Mouse (Mus musculus) liver, postnatal 0 days (tissue): ENCODE data around the gene Cdcp2.

Source experiments
- CTCF ChIP-seq: sonication (generic); IDR thresholded peaks from 2 replicates; pipeline ENCODE4 v1.5.1; 2016; ENCODE audit warnings: antibody characterized with exemption, low read depth
- EP300 ChIP-seq: IDR thresholded peaks from 2 replicates; pipeline ENCODE4 v1.6.1; 2016; ENCODE audit warnings: antibody characterized with exemption, low read depth, mild to moderate bottlenecking

DNA sequence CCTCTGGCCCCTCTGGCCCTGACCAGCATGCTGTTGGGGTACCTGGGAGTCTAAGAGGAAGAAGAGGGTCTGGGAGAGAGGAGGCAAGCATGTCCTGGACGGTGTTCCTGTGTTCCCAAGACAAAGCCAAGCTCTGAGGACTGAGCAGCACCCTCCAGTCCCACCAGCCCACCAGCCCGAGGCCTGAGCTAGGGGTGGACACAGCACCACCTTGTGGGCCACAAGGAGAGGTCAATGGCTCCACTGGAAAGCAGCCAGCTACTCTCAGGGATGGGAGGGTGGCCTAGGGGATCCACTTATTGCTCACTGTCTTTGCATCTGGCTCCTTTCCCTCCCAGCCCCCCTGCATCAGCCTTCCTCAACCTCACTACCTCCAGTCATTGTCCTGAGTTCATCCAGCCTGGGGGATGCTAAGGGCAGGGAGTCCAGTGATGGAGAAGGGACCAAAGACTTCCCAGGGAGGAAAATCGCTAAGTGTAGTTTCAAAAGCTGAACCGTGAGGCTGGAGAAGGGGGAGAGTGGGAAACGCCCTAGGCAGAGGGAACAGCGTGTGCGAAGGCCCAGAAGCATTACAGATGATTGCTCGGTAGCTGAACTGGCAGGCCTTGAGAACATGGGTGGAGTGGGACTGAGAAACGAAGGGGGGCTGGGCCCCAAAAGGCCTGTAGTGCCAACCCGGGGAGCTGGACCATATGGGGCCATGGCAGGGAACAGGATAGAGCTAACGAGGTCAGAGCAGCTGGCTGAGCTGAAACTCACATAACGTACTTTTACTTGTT is 24.7 kb downstream of the Cdcp2 start:
- peak; percentile 64 for TF ChIP-seq CTCF
- TF ChIP-seq EP300, result no peak
